Mouse (Mus musculus) limb, embryonic 15.5 days (tissue): ENCODE results near the gene Vcl. TPM values are rescaled to one million over a fixed set of nuclear protein-coding genes. Genes with fewer than 3 reads are reported as not detected.

Experiments used
- ATAC-seq: fragments of 200-750 bp; cut with Nextera tagmentation; 2 replicates; pipeline ENCODE4 v1.8.0; 2017; ENCODE audit warnings: low read depth, moderate TSS enrichment; ENCODE audit not compliant: insufficient number of reproducible peaks, low FRiP score, low TSS enrichment
- H3K27ac ChIP-seq: fragments of 300-500 bp; sonication (generic); 2 replicates; pipeline ENCODE4 v1.5.1; 2015; ENCODE audit warnings: moderate library complexity, mild to moderate bottlenecking, inconsistent platforms
- H3K27me3 ChIP-seq: fragments of 300-500 bp; sonication (generic); 2 replicates; pipeline ENCODE4 v1.6.1; 2015; ENCODE audit warnings: inconsistent platforms
- H3K36me3 ChIP-seq: fragments of 300-500 bp; sonication (generic); 2 replicates; pipeline ENCODE4 v1.6.1; 2015; ENCODE audit warnings: inconsistent platforms
- H3K4me1 ChIP-seq: fragments of 300-500 bp; sonication (generic); 2 replicates; pipeline ENCODE4 v1.6.1; 2015; ENCODE audit warnings: inconsistent platforms
- H3K4me2 ChIP-seq: fragments of 300-500 bp; sonication (generic); 2 replicates; pipeline ENCODE4 v1.6.1; 2015; ENCODE audit warnings: mild to moderate bottlenecking, inconsistent platforms
- H3K4me3 ChIP-seq: fragments of 300-500 bp; sonication (generic); 2 replicates; pipeline ENCODE4 v1.5.1; 2015; ENCODE audit warnings: mild to moderate bottlenecking, inconsistent platforms
- H3K9ac ChIP-seq: fragments of 300-500 bp; sonication (generic); 2 replicates; pipeline ENCODE4 v1.6.1; 2015; ENCODE audit warnings: inconsistent platforms
- H3K9me3 ChIP-seq: fragments of 300-500 bp; sonication (generic); 2 replicates; pipeline ENCODE4 v1.6.1; 2016; ENCODE audit warnings: inconsistent platforms
- WGBS: fragments of 180-500 bp; shearing (Covaris S2); methylation state at CpG from one replicate; pipeline ENCODE4 v1.1.7; 2015; 5-methylcytosine and 5-hydroxymethylcytosine counted together
- polyA plus RNA-seq: library from polyadenylated mRNA; unstranded; fragments of >200 nt; fragmentation: Nextera tagmentation; extraction: Ambion mirVana; gene quantifications from 2 replicates; pipeline ENCODE4 v1.2.1, GENCODE M21; 2015

The Vcl gene
- 55.7 and 56.4 TPM in 2 replicates for polyA plus RNA-seq

- no peaks in the 10 kb centered on the region for H3K27me3 ChIP-seq
- H3K4me1 ChIP-seq = peaks cover 15% of the 10 kb centered on the region
- peak within 1 kb of the TSS; percentile 87 for H3K27ac ChIP-seq
- H3K4me3 ChIP-seq = peak within 1 kb of the TSS; percentile 97
- ATAC-seq = peak; percentile 99
- under 1% methylated on average over 88 of the region's 89 CpGs for WGBS
- peak within 1 kb of the TSS; percentile 69 for H3K9ac ChIP-seq
- H3K9me3 ChIP-seq = no peaks in the 10 kb centered on the region
- no peaks in the 10 kb centered on the region for H3K36me3 ChIP-seq
- peak within 1 kb of the TSS; percentile 78 for H3K4me2 ChIP-seq
These were observed at the start of gene Vcl for GRCm38 (mm10) chr14:20928848-20929745. Gene Vcl, plus strand, starts transcription at chr14:20929398.

GRCm38 (mm10) chr14:20884691-20885090 lies 44.5 kb upstream of the Vcl start:
- ATAC-seq = no peak
- no peaks in the 10 kb centered on the region for H3K27me3 ChIP-seq
- WGBS = 83% methylated on average over 5 of the region's 5 CpGs
- no peak overlapping the region for H3K4me3 ChIP-seq
- no peak overlapping the region; the same call in 1 of the 2 replicates for H3K27ac ChIP-seq
- H3K36me3 ChIP-seq = no peaks in the 10 kb centered on the region
- no peak overlapping the region for H3K9ac ChIP-seq
- H3K9me3 ChIP-seq = no peaks in the 10 kb centered on the region
- H3K4me2 ChIP-seq = no peak overlapping the region
- H3K4me1 ChIP-seq = peaks cover 16% of the 10 kb centered on the region

GRCm38 (mm10) chr14:20885091-20885888 lies 43.9 kb upstream of the Vcl start:
- Histone ChIP-seq H3K36me3 (no peaks in the 10 kb centered on the region), H3K4me2 (no peak overlapping the region), H3K4me3 (no peak overlapping the region), H3K27me3 (no peaks in the 10 kb centered on the region), H3K9ac (no peak overlapping the region), H3K4me1 (peaks cover 16% of the 10 kb centered on the region), H3K27ac (peak overlapping the region; percentile 54), H3K9me3 (no peaks in the 10 kb centered on the region)
- ATAC-seq = 0 out of 2 replicates have a peak, but pooled peaks have one; percentile 45
- 34% methylated on average over 10 of the region's 10 CpGs for WGBS

- no peak overlapping the region for H3K4me2 ChIP-seq
- peaks cover 12% of the 10 kb centered on the region for H3K4me1 ChIP-seq
- ATAC-seq = no peak
- H3K36me3 ChIP-seq = no peaks in the 10 kb centered on the region
- H3K27me3 ChIP-seq = no peaks in the 10 kb centered on the region
- no peak overlapping the region for H3K27ac ChIP-seq
- no peak overlapping the region for H3K4me3 ChIP-seq
- no peaks in the 10 kb centered on the region for H3K9me3 ChIP-seq
- WGBS = 41% methylated on average over 4 of the region's 4 CpGs
- H3K9ac ChIP-seq = no peak overlapping the region
These were observed 42.9 kb upstream of the Vcl start for GRCm38 (mm10) chr14:20886266-20886665.

GRCm38 (mm10) chr14:20887541-20888085 lies 41.6 kb upstream of the Vcl start:
- Histone ChIP-seq H3K27me3 (no peaks in the 10 kb centered on the region), H3K9me3 (no peaks in the 10 kb centered on the region), H3K27ac (no peak overlapping the region), H3K9ac (no peak overlapping the region), H3K4me2 (no peak overlapping the region), H3K4me1 (peaks cover 25% of the 10 kb centered on the region), H3K4me3 (no peak overlapping the region), H3K36me3 (no peaks in the 10 kb centered on the region)
- 79% methylated on average over 7 of the region's 7 CpGs for WGBS
- no peak for ATAC-seq

GRCm38 (mm10) chr14:20891941-20892402 lies 37.2 kb upstream of the Vcl start:
- Histone ChIP-seq H3K4me2 (no peak overlapping the region), H3K4me3 (no peak overlapping the region), H3K9ac (no peak overlapping the region), H3K36me3 (no peaks in the 10 kb centered on the region), H3K27ac (peak overlapping the region; percentile 63), H3K9me3 (no peaks in the 10 kb centered on the region), H3K27me3 (no peaks in the 10 kb centered on the region), H3K4me1 (peaks cover 22% of the 10 kb centered on the region)
- peak; percentile 48; the same call in 1 of the 2 replicates for ATAC-seq
- WGBS = 16% methylated on average over 9 of the region's 9 CpGs

DNA sequence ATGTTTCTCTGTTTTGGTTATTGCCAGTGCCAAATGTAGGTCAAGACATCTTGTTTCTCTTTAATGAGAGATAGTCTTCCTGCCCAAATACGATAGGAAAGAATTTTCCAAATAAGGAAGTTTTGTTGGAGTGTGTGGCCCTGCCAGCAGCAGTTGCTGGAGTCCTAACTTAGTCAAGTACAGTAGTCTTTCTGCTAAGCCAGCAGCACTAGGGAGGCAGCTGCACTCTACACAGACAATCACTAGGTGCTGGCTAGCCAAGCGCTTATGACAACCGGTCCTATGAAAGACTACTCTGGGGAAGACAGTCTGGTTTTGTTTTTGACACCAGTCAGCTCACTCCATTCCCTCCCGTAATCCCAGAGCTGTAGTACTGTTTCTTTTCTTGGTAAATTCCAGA lies 35.4 kb upstream of the Vcl start:
- 50% methylated on average over 4 of the region's 4 CpGs for WGBS
- Histone ChIP-seq H3K4me1 (peaks cover 22% of the 10 kb centered on the region), H3K4me3 (no peak overlapping the region), H3K36me3 (no peaks in the 10 kb centered on the region), H3K27ac (no peak overlapping the region), H3K4me2 (no peak overlapping the region), H3K27me3 (no peaks in the 10 kb centered on the region), H3K9ac (no peak overlapping the region), H3K9me3 (no peaks in the 10 kb centered on the region)
- ATAC-seq = no peak

GRCm38 (mm10) chr14:20901267-20901666 lies 27.9 kb upstream of the Vcl start:
- H3K4me3 ChIP-seq = no peak overlapping the region
- H3K9ac ChIP-seq = no peak overlapping the region
- no peak overlapping the region for H3K4me2 ChIP-seq
- H3K27me3 ChIP-seq = no peaks in the 10 kb centered on the region
- H3K9me3 ChIP-seq = no peaks in the 10 kb centered on the region
- no peaks in the 10 kb centered on the region for H3K4me1 ChIP-seq
- H3K27ac ChIP-seq = no peak overlapping the region
- H3K36me3 ChIP-seq = no peaks in the 10 kb centered on the region
- 85% methylated on average over 3 of the region's 3 CpGs for WGBS
- no peak for ATAC-seq

- Histone ChIP-seq H3K4me1 (no peaks in the 10 kb centered on the region), H3K36me3 (no peaks in the 10 kb centered on the region), H3K27ac (no peak overlapping the region), H3K9me3 (no peaks in the 10 kb centered on the region), H3K4me3 (no peak overlapping the region), H3K27me3 (no peaks in the 10 kb centered on the region), H3K9ac (no peak overlapping the region), H3K4me2 (no peak overlapping the region)
- 78% methylated on average over 6 of the region's 6 CpGs for WGBS
- no peak for ATAC-seq
These were observed 26.1 kb upstream of the Vcl start for GRCm38 (mm10) chr14:20903137-20903536.

DNA sequence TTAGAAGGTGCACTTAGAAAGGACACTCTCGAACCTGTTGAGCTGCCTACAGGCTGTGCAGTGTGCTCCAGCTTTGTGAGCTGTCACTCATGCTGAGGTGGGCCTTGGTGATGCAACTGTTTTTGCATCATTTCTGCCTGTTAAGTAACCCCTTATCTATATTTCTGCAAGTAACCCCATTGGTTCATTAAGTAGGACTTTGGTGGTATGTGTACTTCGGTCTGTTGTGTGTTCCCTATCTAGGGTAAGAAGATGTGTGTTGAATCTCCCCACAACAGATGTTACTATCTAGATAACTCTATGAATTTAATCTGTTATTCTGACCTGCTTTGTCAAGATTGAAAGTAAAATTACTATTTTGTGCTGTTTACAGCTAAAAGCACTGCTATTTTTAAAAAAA lies 17.4 kb upstream of the Vcl start:
- WGBS = 72% methylated on average over 2 of the region's 2 CpGs

DNA sequence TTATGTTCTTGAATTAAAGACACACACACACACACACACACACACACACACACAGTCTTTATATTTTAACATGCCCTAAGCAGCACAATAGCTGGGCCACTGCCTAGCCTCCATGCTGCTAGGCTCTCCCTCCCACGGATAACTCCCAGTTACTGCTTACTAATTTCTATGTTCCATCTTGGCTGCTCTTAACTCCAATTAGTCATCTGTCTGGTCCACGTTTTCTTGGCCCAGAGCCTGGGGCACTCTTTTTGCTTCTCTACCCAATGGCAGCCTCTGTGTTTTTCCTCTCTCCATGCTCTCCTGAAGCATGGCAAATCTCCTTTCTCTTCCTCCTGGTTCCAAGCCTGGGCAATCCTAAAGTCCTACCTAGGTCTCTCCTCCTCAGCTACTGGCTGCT lies 14.8 kb upstream of the Vcl start:
- H3K9me3 ChIP-seq = no peaks in the 10 kb centered on the region
- H3K27me3 ChIP-seq = no peaks in the 10 kb centered on the region
- H3K9ac ChIP-seq = no peak overlapping the region
- WGBS = 55% methylated on average over 2 of the region's 2 CpGs
- H3K27ac ChIP-seq = no peak overlapping the region
- H3K36me3 ChIP-seq = no peaks in the 10 kb centered on the region
- no peaks in the 10 kb centered on the region for H3K4me1 ChIP-seq
- no peak overlapping the region for H3K4me3 ChIP-seq
- no peak overlapping the region for H3K4me2 ChIP-seq
- ATAC-seq = no peak

More for the DNA sequence above, 17.4 kb upstream of the Vcl start:
- Histone ChIP-seq H3K4me1 (no peaks in the 10 kb centered on the region), H3K4me3 (no peak overlapping the region), H3K9me3 (no peaks in the 10 kb centered on the region), H3K9ac (no peak overlapping the region), H3K27me3 (no peaks in the 10 kb centered on the region), H3K4me2 (no peak overlapping the region), H3K27ac (no peak overlapping the region), H3K36me3 (no peaks in the 10 kb centered on the region)
- ATAC-seq = no peak
